Mouse (Mus musculus): Measurements from ENCODE around the gene Ebf1. TPM values are rescaled to one million over a fixed set of nuclear protein-coding genes. Genes with fewer than 3 reads are reported as not detected.

The Ebf1 gene
- polyA plus RNA-seq, 1 experiment from 2014 or later: 52.9 TPM

DNA sequence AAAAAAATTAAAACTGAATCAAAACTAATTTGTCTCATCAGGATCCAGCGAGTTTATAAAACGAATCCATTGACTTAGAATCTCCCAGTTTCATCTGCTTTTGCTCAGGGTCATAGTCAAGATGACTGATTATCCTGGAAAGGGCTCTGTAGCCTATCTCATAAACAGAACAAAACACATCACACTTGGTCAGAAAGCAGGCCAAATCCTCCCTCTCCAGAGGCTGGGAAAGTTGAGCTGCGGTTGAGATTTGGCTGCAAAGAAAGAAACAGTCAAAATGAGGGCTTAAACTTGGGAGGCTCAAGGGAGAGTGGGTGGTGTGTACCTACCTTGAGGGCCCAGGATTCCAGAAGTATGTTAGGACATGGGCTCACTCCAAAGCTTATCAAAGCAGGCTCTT, 329.5 kb downstream of the Ebf1 start:
- H3K4me2 ChIP-seq (ENCODE audit: low read length): no peak overlapping the region
- no peaks in the 10 kb centered on the region for H3K27me3 ChIP-seq (ENCODE audit: control insufficient read depth, insufficient read depth, low read depth, low read length)
- H3K36me3 ChIP-seq (ENCODE audit: control insufficient read depth, insufficient read depth, low read length): no peaks in the 10 kb centered on the region
- no peaks in the 10 kb centered on the region for H3K9me3 ChIP-seq (replicated peaks; ENCODE audit: control insufficient read depth, low read length, poor library complexity, severe bottlenecking)
- no peak overlapping the region for H3K27ac ChIP-seq (ENCODE audit: low read length)
- H3K4me1 ChIP-seq (ENCODE audit: control insufficient read depth, insufficient read depth, low read length): no peaks in the 10 kb centered on the region
- H3K4me3 ChIP-seq (ENCODE audit: low read depth, low read length): no peak overlapping the region
- no peak for ATAC-seq
- no peak overlapping the region for H3K9ac ChIP-seq (ENCODE audit: low read depth, low read length)
- WGBS: 88% methylated on average over 3 of the region's 3 CpGs

DNA sequence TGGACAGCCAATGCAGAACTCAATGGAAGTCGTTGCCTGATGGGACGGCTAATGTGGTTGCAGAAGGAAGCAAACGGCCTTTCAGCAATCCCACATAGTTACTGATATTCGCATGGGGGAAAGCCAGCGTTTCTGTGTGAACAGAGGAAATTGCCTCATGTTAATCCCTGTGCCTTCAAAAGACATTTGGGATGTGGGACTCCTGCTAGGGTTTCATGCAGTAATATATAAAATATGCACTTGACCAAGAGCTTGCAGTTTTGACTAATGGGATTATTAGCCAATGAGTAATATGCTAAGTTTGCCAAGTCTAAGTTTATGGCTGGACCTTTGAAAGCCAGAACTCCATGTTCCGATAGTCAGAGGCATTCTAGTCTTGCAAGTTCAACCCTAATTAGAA, 331.4 kb downstream of the Ebf1 start:
- no peak overlapping the region for H3K4me2 ChIP-seq (ENCODE audit: low read length)
- no peak for ATAC-seq

DNA sequence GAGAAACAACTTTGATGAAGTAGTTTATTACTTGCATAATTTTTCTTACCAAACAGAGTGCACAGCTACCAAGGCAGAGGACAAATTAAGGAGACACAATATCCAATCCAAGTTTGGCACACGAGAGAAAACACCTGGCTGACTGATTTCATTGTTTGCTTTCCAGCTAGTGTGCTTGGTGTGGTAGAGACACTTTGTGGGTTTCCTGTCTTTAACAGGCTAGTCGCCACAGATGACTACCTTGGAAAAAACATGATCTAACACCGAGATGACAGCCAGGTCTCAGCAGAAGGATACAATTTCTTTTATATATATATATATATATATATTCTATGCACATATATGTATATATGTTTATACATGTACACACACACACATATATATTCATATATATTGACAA, 332.0 kb downstream of the Ebf1 start:
- H3K27me3 ChIP-seq (ENCODE audit: control insufficient read depth, insufficient read depth, low read depth, low read length): no peaks in the 10 kb centered on the region
- H3K36me3 ChIP-seq (ENCODE audit: control insufficient read depth, insufficient read depth, low read length): no peaks in the 10 kb centered on the region
- H3K4me2 ChIP-seq (ENCODE audit: low read length): no peak overlapping the region
- no peaks in the 10 kb centered on the region for H3K4me1 ChIP-seq (ENCODE audit: control insufficient read depth, insufficient read depth, low read length)
- no peak overlapping the region for H3K4me3 ChIP-seq (ENCODE audit: low read depth, low read length)
- H3K9me3 ChIP-seq (replicated peaks; ENCODE audit: control insufficient read depth, low read length, poor library complexity, severe bottlenecking): no peaks in the 10 kb centered on the region
- ATAC-seq: no peak
- H3K9ac ChIP-seq (ENCODE audit: low read depth, low read length): no peak overlapping the region
- no peak overlapping the region for H3K27ac ChIP-seq (ENCODE audit: low read length)
- WGBS: 87% methylated on average over 3 of the region's 3 CpGs

More for the DNA sequence above, 331.4 kb downstream of the Ebf1 start:
- no peaks in the 10 kb centered on the region for H3K4me1 ChIP-seq (ENCODE audit: control insufficient read depth, insufficient read depth, low read length)
- H3K27me3 ChIP-seq (ENCODE audit: control insufficient read depth, insufficient read depth, low read depth, low read length): no peaks in the 10 kb centered on the region
- no peak overlapping the region for H3K9ac ChIP-seq (ENCODE audit: low read depth, low read length)
- H3K4me3 ChIP-seq (ENCODE audit: low read depth, low read length): no peak overlapping the region
- H3K9me3 ChIP-seq (replicated peaks; ENCODE audit: control insufficient read depth, low read length, poor library complexity, severe bottlenecking): no peaks in the 10 kb centered on the region
- no peak overlapping the region for H3K27ac ChIP-seq (ENCODE audit: low read length)
- 88% methylated on average over 6 of the region's 6 CpGs for WGBS
- H3K36me3 ChIP-seq (ENCODE audit: control insufficient read depth, insufficient read depth, low read length): no peaks in the 10 kb centered on the region

DNA sequence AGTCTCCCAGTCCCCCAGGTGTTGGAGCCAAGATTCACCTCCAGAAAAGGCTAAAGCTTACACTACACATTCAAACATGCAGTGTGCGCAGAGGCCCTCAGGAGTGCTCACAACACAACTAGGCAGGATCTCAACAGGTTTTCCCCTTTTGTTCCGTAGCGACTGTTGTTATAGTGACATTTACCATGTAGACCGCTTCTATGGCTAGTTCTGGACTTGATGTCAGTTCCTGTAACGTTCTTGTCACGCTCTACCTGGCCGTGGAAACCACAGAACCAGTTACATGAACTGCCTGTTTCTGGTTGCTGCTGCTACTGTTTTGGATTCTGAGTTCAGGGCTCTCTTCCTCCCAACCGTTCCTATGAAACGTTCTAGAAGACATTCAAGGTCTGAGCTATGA, 333.2 kb downstream of the Ebf1 start:
- Histone ChIP-seq H3K9ac (ENCODE audit: low read depth, low read length) (no peak overlapping the region), H3K4me1 (ENCODE audit: control insufficient read depth, insufficient read depth, low read length) (no peaks in the 10 kb centered on the region), H3K9me3 (replicated peaks; ENCODE audit: control insufficient read depth, low read length, poor library complexity, severe bottlenecking) (no peaks in the 10 kb centered on the region), H3K4me2 (ENCODE audit: low read length) (no peak overlapping the region), H3K27me3 (ENCODE audit: control insufficient read depth, insufficient read depth, low read depth, low read length) (no peaks in the 10 kb centered on the region), H3K36me3 (ENCODE audit: control insufficient read depth, insufficient read depth, low read length) (no peaks in the 10 kb centered on the region), H3K4me3 (ENCODE audit: low read depth, low read length) (no peak overlapping the region), H3K27ac (ENCODE audit: low read length) (no peak overlapping the region)
- no peak for ATAC-seq
- 92% methylated on average over 9 of the region's 9 CpGs for WGBS

DNA sequence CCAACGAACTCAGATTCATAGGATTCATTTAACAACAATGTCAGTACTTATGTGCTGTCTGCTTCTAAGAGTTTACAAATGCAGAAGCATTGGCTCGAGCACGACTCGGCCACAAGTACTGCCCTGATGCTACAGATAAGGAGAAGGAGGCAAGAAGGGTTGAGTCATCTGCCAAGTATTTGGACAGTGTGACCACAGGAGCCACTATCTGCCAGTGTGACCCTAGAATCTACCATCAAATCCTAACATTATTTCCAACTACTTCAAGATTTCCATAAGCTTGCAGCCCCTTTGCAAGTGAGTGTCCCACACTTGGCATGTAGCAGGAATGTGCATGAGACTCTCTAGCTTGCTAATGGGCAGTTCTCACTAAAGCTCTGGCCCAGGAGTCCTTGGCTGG, 334.4 kb downstream of the Ebf1 start:
- Histone ChIP-seq H3K4me1 (ENCODE audit: control insufficient read depth, insufficient read depth, low read length) (no peaks in the 10 kb centered on the region), H3K9ac (ENCODE audit: low read depth, low read length) (no peak overlapping the region), H3K27me3 (ENCODE audit: control insufficient read depth, insufficient read depth, low read depth, low read length) (no peaks in the 10 kb centered on the region), H3K4me3 (ENCODE audit: low read depth, low read length) (no peak overlapping the region), H3K4me2 (ENCODE audit: low read length) (no peak overlapping the region), H3K36me3 (ENCODE audit: control insufficient read depth, insufficient read depth, low read length) (no peaks in the 10 kb centered on the region), H3K27ac (ENCODE audit: low read length) (no peak overlapping the region), H3K9me3 (replicated peaks; ENCODE audit: control insufficient read depth, low read length, poor library complexity, severe bottlenecking) (no peaks in the 10 kb centered on the region)
- WGBS: 90% methylated on average over 4 of the region's 4 CpGs
- ATAC-seq: no peak

DNA sequence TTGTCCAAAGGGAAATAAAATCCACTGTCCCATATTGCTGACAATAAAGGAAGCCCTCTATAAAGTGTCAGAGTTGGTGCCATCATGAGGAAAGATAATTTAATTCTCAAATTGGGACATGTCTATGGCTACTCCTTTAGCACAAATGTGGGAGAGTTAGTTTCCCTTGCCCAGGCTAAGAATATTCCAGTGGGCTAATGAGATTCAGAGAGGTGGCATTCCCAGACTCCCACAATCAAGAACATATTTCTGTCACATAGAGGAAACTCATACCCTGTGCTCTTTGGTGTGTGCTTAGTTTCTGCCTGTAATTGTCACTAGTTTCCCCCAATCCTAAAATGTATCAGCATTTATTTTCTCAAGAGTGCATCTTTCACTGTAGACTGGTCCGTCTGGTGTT, 336.2 kb downstream of the Ebf1 start:
- Histone ChIP-seq H3K9me3 (replicated peaks; ENCODE audit: control insufficient read depth, low read length, poor library complexity, severe bottlenecking) (no peaks in the 10 kb centered on the region), H3K4me2 (ENCODE audit: low read length) (no peak overlapping the region), H3K4me1 (ENCODE audit: control insufficient read depth, insufficient read depth, low read length) (no peaks in the 10 kb centered on the region), H3K27me3 (ENCODE audit: control insufficient read depth, insufficient read depth, low read depth, low read length) (no peaks in the 10 kb centered on the region), H3K27ac (ENCODE audit: low read length) (no peak overlapping the region), H3K4me3 (ENCODE audit: low read depth, low read length) (no peak overlapping the region), H3K36me3 (ENCODE audit: control insufficient read depth, insufficient read depth, low read length) (no peaks in the 10 kb centered on the region), H3K9ac (ENCODE audit: low read depth, low read length) (no peak overlapping the region)
- 65% methylated on average over 1 of the region's 1 CpGs for WGBS
- no peak for ATAC-seq

DNA sequence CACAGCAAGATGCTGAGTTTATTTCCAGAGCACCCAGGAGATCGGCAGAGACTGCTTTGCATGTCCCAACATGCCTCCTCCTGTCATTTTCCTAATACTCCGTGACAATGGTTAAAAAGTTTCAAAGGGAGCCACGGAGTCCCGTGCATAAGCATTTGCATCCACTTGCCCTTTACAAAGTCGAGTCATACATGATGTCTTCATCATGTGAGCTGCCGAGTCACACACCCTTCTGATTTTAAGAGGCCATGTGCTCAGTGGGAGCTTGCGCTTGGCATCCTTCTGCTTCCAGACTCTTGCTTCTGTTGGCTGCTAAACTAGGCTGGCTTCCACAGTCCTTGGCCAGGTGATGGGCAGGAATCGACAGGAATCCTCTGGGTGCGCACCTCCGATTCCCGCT, 336.7 kb downstream of the Ebf1 start:
- Histone ChIP-seq H3K27me3 (ENCODE audit: control insufficient read depth, insufficient read depth, low read depth, low read length) (no peaks in the 10 kb centered on the region), H3K4me3 (ENCODE audit: low read depth, low read length) (no peak overlapping the region), H3K9ac (ENCODE audit: low read depth, low read length) (no peak overlapping the region), H3K27ac (ENCODE audit: low read length) (no peak overlapping the region), H3K9me3 (replicated peaks; ENCODE audit: control insufficient read depth, low read length, poor library complexity, severe bottlenecking) (no peaks in the 10 kb centered on the region), H3K4me2 (ENCODE audit: low read length) (no peak overlapping the region), H3K4me1 (ENCODE audit: control insufficient read depth, insufficient read depth, low read length) (no peaks in the 10 kb centered on the region), H3K36me3 (ENCODE audit: control insufficient read depth, insufficient read depth, low read length) (no peaks in the 10 kb centered on the region)
- 60% methylated on average over 11 of the region's 11 CpGs for WGBS
- ATAC-seq: no peak

DNA sequence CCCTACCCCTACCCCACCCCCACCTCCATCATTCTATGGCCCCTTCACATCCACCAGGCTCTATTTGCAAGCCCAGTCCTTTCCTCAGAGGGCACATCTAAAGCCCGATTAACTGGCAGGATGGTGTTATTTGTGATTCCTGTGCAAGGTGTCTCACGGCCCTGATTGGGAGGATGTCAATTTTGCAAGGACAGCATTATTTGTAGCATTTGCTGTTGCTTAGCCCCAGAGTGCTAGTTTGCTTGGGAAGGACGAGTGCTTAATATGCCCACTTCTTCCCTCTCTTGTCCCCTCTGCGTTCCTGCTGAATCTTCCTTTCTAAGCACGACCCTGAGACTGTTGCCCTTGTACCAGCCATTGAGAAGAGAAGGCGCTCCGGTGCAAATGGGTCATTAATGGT, 337.2 kb downstream of the Ebf1 start:
- Histone ChIP-seq H3K27ac (ENCODE audit: low read length) (no peak overlapping the region), H3K36me3 (ENCODE audit: control insufficient read depth, insufficient read depth, low read length) (no peaks in the 10 kb centered on the region), H3K9ac (ENCODE audit: low read depth, low read length) (no peak overlapping the region), H3K27me3 (ENCODE audit: control insufficient read depth, insufficient read depth, low read depth, low read length) (no peaks in the 10 kb centered on the region), H3K9me3 (replicated peaks; ENCODE audit: control insufficient read depth, low read length, poor library complexity, severe bottlenecking) (no peaks in the 10 kb centered on the region), H3K4me3 (ENCODE audit: low read depth, low read length) (no peak overlapping the region), H3K4me2 (ENCODE audit: low read length) (no peak overlapping the region), H3K4me1 (ENCODE audit: control insufficient read depth, insufficient read depth, low read length) (no peaks in the 10 kb centered on the region)
- 83% methylated on average over 7 of the region's 7 CpGs for WGBS
- ATAC-seq: no peak

DNA sequence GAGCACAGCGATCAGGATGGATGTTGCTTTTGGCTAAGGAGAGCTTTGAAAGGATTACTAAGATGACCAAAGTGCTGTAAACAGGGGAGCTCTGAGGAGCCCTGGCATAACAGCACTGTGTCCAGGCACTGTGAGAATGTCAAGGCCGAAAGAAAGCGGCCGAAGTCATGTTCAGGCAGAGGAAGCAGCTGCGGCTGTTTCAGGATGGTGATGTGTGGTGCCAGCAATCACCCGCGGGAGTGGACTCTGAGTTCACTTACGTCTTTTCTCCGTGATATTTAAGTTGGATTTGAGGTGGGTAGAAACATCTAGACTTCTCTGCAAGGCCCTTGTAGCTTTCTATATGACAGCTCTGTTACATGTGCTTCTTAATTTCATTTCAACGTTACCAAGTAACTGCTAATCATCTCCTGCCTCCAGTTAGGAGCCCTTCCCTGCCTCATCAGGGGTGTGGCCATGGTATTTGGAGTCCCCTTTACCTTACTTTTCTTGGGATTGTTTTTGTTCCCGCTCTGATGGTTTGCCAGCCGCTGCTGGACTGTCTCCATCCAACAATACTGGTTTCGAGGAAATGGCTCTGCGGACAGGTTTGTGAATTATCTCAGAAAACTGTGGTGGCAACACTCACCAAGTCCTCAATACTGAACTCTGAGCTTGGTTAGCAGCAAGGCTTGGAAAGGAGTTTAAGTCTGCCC, 345.8 kb downstream of the Ebf1 start:
- Histone ChIP-seq H3K27me3 (ENCODE audit: control insufficient read depth, insufficient read depth, low read depth, low read length) (no peaks in the 10 kb centered on the region), H3K9ac (ENCODE audit: low read depth, low read length) (no peak overlapping the region), H3K9me3 (replicated peaks; ENCODE audit: control insufficient read depth, low read length, poor library complexity, severe bottlenecking) (no peaks in the 10 kb centered on the region), H3K36me3 (ENCODE audit: control insufficient read depth, insufficient read depth, low read length) (no peaks in the 10 kb centered on the region), H3K4me1 (ENCODE audit: control insufficient read depth, insufficient read depth, low read length) (no peaks in the 10 kb centered on the region; the same call in 1 of the 2 replicates), H3K4me3 (ENCODE audit: low read depth, low read length) (no peak overlapping the region), H3K4me2 (ENCODE audit: low read length) (no peak overlapping the region), H3K27ac (ENCODE audit: low read length) (no peak overlapping the region)
- WGBS: 83% methylated on average over 14 of the region's 14 CpGs
- ATAC-seq: no peak

Measured in midbrain, embryonic 16.5 days (tissue).